Mouse (Mus musculus): Measurements from ENCODE around the gene Socs1.
A peak's percentile ranks its signal among the peaks of the same experiment; 100 is the strongest.
"Not testable (repeated sequence)": the region's sequence is repeated elsewhere in the genome, so short reads cannot be mapped to it uniquely, and the experiment has no call there.

The Socs1 gene

DNA sequence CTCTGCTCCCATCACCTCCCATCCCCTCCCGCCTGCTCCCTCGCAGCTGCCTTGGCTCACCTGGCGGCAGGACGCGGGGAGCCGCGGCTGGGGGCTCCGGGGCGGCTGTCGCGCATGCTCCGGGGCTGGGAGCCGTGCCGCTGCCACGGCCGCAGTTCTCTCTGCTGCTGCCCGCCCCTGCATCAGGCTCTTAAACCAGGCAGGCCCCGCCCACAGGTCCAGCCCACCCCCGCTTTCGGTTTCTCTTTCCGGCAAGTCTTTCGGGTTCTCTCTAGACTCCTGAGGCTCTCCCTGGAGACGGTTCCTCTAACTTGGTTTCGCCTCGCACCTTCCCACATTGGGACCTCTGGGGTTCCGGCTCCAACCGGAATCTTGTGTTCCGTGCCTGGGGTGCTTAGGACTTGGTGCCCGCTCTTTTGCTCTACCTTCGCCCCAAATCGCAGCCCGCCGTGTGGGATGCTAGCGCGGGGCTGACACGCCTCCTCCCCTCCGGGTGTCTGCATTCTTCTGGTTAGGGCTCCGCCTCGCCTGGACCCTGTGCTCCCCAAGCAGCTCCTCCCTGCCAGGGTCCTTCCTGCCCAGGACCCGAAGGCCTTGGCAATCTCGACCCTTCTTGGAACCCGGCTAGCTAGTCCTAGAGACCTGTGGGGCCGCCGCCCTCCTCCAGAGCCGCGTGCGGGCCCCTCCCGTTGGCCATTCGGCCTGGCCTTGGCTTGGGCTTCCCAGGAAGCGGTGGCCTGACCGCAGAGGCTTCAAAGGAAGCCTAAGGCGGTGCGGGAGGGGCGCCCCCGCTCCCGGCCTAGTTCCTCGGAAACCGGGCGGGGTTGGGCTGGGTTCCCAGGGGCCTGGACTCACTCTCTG lies at the start of gene Socs1:
Gene Socs1, minus strand, starts transcription at position 166 of the 861 bp plus-strand sequence.
- DNase-seq (ENCODE audit: inconsistent ontology term), result peak; percentile 98

DNA sequence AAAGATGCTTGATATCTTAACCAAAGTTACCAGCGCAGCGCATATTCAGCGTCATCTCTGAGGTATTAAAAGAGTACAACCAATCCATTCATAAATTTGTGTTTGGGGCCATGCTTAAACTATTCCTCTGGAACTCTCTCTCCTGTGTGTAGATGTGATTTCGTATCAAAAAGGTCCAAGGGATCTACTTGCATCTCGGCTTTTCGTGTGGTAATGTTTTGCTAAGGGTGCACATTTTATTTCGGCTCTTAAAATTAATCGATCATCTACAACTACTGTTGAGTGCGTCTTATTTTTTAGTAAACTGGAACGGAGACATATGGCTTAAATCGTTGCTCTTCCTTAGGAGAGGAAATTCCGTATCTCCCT lies 49.2 kb upstream of the Socs1 start:
- no peak for DNase-seq (ENCODE audit: inconsistent ontology term)

- DNase-seq (ENCODE audit: inconsistent ontology term), result no peak
Observed at GRCm38 (mm10) chr16:10828461-10828805, 43.1 kb upstream of the Socs1 start.

GRCm38 (mm10) chr16:10827766-10828460 lies 42.6 kb upstream of the Socs1 start:
- no peak for DNase-seq (ENCODE audit: inconsistent ontology term)

GRCm38 (mm10) chr16:10827269-10827668 lies 41.9 kb upstream of the Socs1 start:
- DNase-seq (ENCODE audit: inconsistent ontology term), result no peak

DNA sequence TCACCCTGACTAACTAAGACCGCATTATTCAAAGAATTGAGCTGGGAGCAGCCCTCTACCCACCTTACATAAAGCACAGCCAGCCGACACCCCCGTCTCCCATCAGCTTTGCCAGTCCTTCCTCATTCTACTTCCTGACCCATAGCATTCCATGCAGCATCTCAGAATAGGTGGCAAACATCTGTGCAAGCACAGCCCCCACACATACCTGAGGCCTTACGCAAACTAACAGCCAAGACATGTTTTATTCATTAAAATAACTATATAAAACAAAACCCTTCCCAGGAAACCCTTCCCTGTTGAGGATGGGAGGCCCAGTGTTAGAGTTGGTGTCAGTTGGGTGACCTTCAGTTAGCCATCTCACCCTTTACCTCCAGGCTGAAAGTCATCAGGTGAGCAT lies 40.5 kb upstream of the Socs1 start:
- DNase-seq (ENCODE audit: inconsistent ontology term), result no peak

DNA sequence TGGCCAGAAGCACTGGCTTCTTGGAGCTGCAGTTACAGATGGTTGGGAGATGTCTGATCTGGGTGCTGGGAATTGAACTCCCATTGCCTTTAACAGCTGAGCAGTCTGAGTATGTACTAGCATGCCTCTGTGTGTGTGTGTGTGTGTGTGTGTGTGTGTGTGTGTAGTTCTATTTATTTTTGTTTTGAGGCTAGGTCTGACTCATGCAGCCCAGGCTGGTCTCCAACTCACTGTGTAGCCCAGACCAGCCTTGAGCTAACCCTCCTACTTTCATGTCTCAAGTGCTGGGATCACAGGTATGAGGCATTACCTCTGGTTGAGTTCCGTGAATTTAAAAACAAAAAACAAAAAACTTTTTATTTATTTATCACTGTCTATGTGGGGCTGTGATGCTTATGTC lies 39.2 kb upstream of the Socs1 start:
- no peak for DNase-seq (ENCODE audit: inconsistent ontology term)

- no peak for DNase-seq (ENCODE audit: inconsistent ontology term)
Observed at GRCm38 (mm10) chr16:10821387-10821786, 36.1 kb upstream of the Socs1 start.

DNA sequence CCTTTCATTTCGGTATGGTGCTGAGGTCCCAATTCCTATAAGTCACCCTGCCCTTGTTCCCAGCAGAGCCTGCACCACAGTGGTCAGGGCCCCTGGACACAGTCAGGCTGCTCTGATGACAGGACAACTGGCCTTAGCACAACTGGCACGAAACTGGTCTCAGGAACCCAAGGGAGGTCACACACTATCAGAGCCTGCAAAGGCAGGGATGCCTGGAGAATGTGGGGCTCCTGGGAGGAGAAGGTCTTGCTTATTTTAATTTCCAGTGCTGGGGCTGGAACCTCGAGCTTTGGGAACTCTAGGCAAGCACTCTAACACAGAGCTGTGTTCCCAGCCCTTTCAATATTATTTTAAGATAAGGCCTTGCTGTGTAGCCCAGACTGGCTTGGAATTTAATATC lies 34.6 kb upstream of the Socs1 start:
- no peak for DNase-seq (ENCODE audit: inconsistent ontology term)

- no peak for DNase-seq (ENCODE audit: inconsistent ontology term)
Observed at GRCm38 (mm10) chr16:10818579-10819135, 33.3 kb upstream of the Socs1 start.

- DNase-seq (ENCODE audit: inconsistent ontology term), result no peak
Observed at GRCm38 (mm10) chr16:10814864-10815263, 29.5 kb upstream of the Socs1 start.

- DNase-seq (ENCODE audit: inconsistent ontology term), result no peak
Observed at GRCm38 (mm10) chr16:10813726-10814125, 28.4 kb upstream of the Socs1 start.

DNA sequence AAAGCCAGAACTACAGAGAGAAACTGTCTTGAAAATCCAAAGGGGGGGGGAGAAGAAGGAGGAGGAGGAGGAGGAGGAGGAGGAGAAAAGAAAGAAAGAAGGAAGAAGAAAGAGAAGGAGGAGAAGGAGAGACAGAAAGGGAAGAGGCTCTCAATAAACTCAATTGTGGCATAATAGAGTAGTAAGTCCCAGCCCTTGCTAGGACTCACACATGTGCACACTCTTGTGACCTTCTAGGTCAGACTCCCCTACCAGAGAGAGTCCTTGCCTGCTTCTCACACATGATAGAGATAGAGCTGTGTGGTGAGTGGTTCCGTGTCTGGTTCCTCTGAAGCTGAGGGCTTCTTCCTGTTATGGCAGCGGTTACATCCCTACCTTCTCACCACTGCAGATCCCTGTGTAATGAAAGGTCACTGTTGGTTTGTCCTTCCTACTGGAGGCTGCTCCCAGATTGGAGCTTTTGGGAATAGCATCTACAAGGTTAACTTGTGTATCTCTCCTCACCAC lies 27.6 kb upstream of the Socs1 start, which contains the start of gene Gm11172:
Gene Gm11172, plus strand, starts transcription at position 51 of the 507 bp plus-strand sequence.
- no peak for DNase-seq (ENCODE audit: inconsistent ontology term)

- no peak for DNase-seq (ENCODE audit: inconsistent ontology term)
Observed at GRCm38 (mm10) chr16:10810376-10810775, 25.0 kb upstream of the Socs1 start.

DNA sequence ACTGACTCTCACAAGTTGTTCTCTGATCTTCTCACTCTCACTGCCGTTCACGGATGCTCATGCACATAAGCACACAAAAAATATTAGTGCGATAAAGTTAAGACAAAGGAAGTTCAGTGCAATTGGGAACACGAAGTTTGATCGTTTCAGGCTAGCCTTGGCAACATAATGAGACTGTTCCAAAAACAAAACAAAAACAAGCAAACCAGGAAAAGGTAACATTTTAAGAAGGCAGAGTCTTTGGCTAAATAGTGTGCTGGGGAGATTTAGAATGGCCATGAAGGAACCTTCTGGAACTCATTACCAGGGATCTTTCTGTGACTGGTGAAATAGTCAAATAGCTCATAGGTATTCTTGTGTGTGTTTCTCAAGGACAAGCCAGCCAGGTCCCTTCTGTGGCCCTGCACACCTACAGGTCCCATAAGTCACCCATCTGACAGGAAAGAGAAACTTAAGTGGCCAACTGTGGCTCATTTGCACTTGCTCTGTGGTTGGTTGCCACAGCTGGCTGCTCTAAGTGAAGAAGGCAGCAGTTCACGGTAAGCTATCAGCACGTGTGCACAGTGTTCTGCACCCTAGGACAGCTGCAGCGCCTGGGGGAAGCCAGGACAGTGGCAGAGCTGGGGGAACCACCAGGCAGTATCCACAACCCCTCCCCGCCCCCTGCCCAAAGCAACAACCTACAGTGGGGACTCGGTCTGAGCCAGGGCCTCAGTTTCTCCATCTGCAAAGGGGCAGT lies 20.6 kb upstream of the Socs1 start, which contains the start of gene Prm1:
Gene Prm1, minus strand, starts transcription at position 51 of the 739 bp plus-strand sequence.
- DNase-seq (ENCODE audit: inconsistent ontology term), result no peak

- DNase-seq (ENCODE audit: inconsistent ontology term), result not testable (repeated sequence)
Observed at GRCm38 (mm10) chr16:10802420-10802819, 17.1 kb upstream of the Socs1 start.

- DNase-seq (ENCODE audit: inconsistent ontology term), result no peak
Observed at GRCm38 (mm10) chr16:10796034-10796433, 10.7 kb upstream of the Socs1 start, which contains the start of gene Prm2. Prm2 (minus strand) TSS chr16:10796134.

- no peak for DNase-seq (ENCODE audit: inconsistent ontology term)
Observed at GRCm38 (mm10) chr16:10790702-10791101, 5.4 kb upstream of the Socs1 start, which contains the start of gene Prm3. Prm3 (minus strand) TSS chr16:10790914.

GRCm38 (mm10) chr16:10788866-10789265 lies 3.5 kb upstream of the Socs1 start:
- DNase-seq (ENCODE audit: inconsistent ontology term), result no peak

- DNase-seq (ENCODE audit: inconsistent ontology term), result no peak
Observed at GRCm38 (mm10) chr16:10788271-10788670, 2.9 kb upstream of the Socs1 start, which contains the start of gene Tnp2. Tnp2 (minus strand) TSS chr16:10788660.

GRCm38 (mm10) chr16:10787548-10788058 lies 2.3 kb upstream of the Socs1 start:
- DNase-seq (ENCODE audit: inconsistent ontology term), result no peak

All from Muller cell, postnatal 12 days (primary cell).